Mouse (Mus musculus): ENCODE data around the gene Rgs9.

DNA sequence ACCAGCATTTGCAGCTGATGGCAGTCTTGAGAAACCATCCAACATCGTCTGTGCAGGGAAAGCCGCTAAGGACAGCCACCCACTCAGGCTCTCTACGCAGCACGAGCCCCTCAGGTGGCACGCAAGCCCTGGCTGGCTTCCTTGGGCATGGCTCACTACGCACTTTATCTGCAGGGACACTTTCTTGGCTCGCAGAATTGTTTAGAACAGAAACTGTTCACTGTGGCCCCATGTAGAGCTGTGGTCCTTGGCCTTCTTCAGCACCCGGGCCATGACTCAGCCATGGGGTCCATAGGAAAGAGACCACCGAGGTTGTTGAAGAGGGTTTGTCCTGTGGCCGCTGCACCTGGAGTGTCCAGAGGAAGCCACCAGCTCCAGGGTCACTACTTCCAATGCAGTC, 30.0 kb upstream of the Rgs9 start:
- no peak for TF ChIP-seq CTCF (IDR thresholded peaks at IDR 0.05)
- TF ChIP-seq EP300 (IDR thresholded peaks at IDR 0.05): no peak

Measured in lung, postnatal 0 days (tissue).